Mouse (Mus musculus): ENCODE data around the gene Ppp3ca. TPM values are rescaled to one million over a fixed set of nuclear protein-coding genes. Genes with fewer than 3 reads are reported as not detected.
"Not testable (repeated sequence)": the region's sequence is repeated elsewhere in the genome, so short reads cannot be mapped to it uniquely, and the experiment has no call there.

The Ppp3ca gene
- polyA plus RNA-seq, 1 experiment from 2014 or later: 82.4 TPM

GRCm38 (mm10) chr3:136691984-136692383 is 22.1 kb downstream of the Ppp3ca start:
- no peaks in the 10 kb centered on the region for H3K4me1 ChIP-seq
- no peaks in the 10 kb centered on the region for H3K27me3 ChIP-seq
- H3K9me3 ChIP-seq (replicated peaks): no peaks in the 10 kb centered on the region
- 83% methylated on average over 7 of the region's 7 CpGs for WGBS
- H3K4me2 ChIP-seq: no peak overlapping the region
- ATAC-seq: no peak
- H3K4me3 ChIP-seq: no peak overlapping the region
- H3K36me3 ChIP-seq (ENCODE audit: poor library complexity, severe bottlenecking): no peaks in the 10 kb centered on the region
- H3K9ac ChIP-seq: no peak overlapping the region
- no peak overlapping the region for H3K27ac ChIP-seq

- no peaks in the 10 kb centered on the region for H3K36me3 ChIP-seq (ENCODE audit: poor library complexity, severe bottlenecking)
- 97% methylated on average over 1 of the region's 1 CpGs for WGBS
- ATAC-seq: no peak
- H3K27me3 ChIP-seq: no peaks in the 10 kb centered on the region
- H3K4me3 ChIP-seq: no peak overlapping the region
- no peaks in the 10 kb centered on the region for H3K9me3 ChIP-seq (replicated peaks)
- no peak overlapping the region for H3K27ac ChIP-seq
- no peak overlapping the region for H3K9ac ChIP-seq
- no peak overlapping the region for H3K4me2 ChIP-seq
- no peaks in the 10 kb centered on the region for H3K4me1 ChIP-seq
These were observed 23.6 kb downstream of the Ppp3ca start for GRCm38 (mm10) chr3:136693547-136693946.

DNA sequence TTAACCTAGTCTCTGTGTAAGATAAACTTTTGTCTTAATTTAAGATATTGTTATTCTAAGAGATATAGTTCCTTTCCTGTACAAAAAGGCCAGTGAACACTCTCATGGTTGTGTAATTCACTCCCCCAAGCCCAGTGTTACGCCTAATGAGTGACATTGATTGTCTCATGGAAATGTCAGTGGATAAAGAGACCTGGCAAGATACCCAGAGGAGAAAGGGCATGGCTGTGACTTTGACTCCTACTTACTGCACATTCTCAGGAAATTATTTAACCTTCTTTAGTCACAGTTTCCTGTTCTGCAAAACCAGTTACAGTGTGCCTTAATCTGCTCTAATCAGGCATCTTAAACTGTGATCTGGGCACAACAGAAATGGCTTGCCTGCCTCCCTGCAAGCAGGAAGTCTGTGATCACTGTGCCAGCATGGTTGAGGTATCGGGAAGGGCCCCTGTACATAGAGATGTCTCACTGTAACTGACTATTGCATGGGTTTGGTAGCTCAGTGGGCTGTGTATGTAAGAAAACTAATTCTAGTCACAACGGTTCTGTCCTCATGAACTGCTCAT is 27.8 kb downstream of the Ppp3ca start:
- H3K36me3 ChIP-seq (ENCODE audit: poor library complexity, severe bottlenecking): no peaks in the 10 kb centered on the region
- H3K9ac ChIP-seq: no peak overlapping the region
- H3K27ac ChIP-seq: no peak overlapping the region
- H3K4me3 ChIP-seq: no peak overlapping the region
- no peak for ATAC-seq
- H3K4me1 ChIP-seq: peaks cover 4% of the 10 kb centered on the region
- no peaks in the 10 kb centered on the region for H3K9me3 ChIP-seq (replicated peaks)
- WGBS: 89% methylated on average over 3 of the region's 3 CpGs
- H3K27me3 ChIP-seq: no peaks in the 10 kb centered on the region
- no peak overlapping the region for H3K4me2 ChIP-seq

DNA sequence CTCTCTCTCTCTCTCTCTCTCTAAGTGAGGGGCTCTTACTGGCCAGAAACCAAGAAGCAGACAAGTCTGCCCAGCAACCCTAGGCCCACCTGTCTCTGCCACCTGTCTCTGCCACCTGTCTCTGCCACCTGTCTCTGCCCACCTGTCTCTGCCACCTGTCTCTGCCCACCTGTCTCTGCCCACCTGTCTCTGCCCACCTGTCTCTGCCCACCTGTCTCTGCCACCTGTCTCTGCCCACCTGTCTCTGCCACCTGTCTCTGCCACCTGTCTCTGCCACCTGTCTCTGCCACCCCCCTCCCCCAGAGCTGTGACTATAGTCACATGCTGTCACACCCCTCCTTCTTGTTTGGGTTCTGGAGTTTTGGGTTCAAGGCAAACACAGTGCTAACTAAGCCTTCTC is 29.8 kb downstream of the Ppp3ca start:
- not testable (repeated sequence) for H3K36me3 ChIP-seq (ENCODE audit: poor library complexity, severe bottlenecking); H3K4me2 ChIP-seq; H3K27ac ChIP-seq; H3K4me1 ChIP-seq; H3K9me3 ChIP-seq (replicated peaks); H3K9ac ChIP-seq; H3K4me3 ChIP-seq; H3K27me3 ChIP-seq; ATAC-seq

GRCm38 (mm10) chr3:136700447-136701009 is 30.6 kb downstream of the Ppp3ca start:
- Histone ChIP-seq H3K27ac (no peak overlapping the region), H3K27me3 (no peaks in the 10 kb centered on the region), H3K9me3 (replicated peaks) (no peaks in the 10 kb centered on the region), H3K9ac (no peak overlapping the region), H3K4me2 (no peak overlapping the region), H3K4me3 (no peak overlapping the region), H3K4me1 (peaks cover 4% of the 10 kb centered on the region), H3K36me3 (ENCODE audit: poor library complexity, severe bottlenecking) (no peaks in the 10 kb centered on the region)
- 67% methylated on average over 11 of the region's 11 CpGs for WGBS
- no peak for ATAC-seq

DNA sequence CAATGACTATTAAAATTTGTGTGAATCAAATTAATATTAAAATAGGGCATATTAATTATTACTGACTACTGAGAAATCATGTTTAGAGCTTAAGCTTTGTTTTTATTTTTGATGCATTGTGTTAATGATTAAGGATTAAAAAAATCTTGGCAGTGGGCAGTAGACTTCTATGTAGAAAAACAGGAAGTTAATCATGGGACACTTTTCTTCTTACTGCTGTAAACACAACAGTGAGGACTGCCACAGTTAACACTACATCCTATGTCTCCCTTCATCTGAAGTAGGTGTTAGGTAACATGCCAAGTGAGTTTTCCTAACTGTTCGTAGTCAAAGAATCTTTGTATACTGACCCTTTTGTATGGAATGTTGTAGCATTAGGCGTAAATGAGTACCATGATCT is 32.9 kb downstream of the Ppp3ca start:
- H3K9ac ChIP-seq: no peak overlapping the region
- 71% methylated on average over 2 of the region's 2 CpGs for whole genome bisulfite sequencing
- no peak overlapping the region for H3K4me2 ChIP-seq
- no peaks in the 10 kb centered on the region for H3K27me3 ChIP-seq
- no peaks in the 10 kb centered on the region for H3K9me3 ChIP-seq (replicated peaks)
- no peak overlapping the region for H3K27ac ChIP-seq
- no peak for ATAC-seq
- no peak overlapping the region for H3K4me3 ChIP-seq
- H3K4me1 ChIP-seq: peaks cover 10% of the 10 kb centered on the region
- H3K36me3 ChIP-seq (ENCODE audit: poor library complexity, severe bottlenecking): no peaks in the 10 kb centered on the region

DNA sequence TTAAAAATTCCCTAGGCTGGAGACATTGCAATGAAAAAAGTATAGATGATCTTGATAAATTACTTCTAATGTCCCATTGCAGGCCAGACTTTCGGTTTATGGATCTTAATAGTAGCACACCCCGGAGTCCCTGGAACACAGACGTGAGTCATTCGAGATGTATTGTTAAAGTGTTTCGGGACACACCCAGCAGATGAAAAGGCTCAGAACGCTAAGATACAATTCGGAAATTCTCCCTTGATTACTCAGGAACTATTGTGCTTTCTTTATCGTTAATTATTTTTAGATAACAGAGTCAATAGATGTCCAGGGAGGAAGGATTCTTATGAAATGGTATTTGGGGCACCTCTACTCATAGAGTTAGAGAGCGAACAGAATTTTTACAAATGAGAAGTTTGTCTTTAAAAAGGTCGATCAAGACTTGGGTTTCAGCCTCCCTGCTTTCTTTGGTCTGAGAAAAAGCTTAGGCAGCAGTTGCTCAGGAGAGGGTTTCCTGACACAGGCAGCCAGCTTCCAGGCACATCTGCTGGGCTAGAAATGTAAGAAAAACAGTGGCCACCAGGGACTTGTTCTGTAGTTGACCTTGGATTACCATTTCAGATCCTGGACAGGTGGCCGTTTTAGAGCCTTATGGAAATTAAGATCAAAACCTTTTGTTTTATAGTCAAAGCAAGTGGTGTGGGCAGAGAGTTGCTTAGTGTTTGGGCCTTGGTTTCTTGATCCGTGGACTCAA is 34.8 kb downstream of the Ppp3ca start:
- H3K36me3 ChIP-seq (ENCODE audit: poor library complexity, severe bottlenecking): no peaks in the 10 kb centered on the region
- H3K27me3 ChIP-seq: no peaks in the 10 kb centered on the region
- 81% methylated on average over 12 of the region's 12 CpGs for WGBS

GRCm38 (mm10) chr3:136706048-136706447 is 36.1 kb downstream of the Ppp3ca start:
- Histone ChIP-seq H3K36me3 (ENCODE audit: poor library complexity, severe bottlenecking) (no peaks in the 10 kb centered on the region), H3K27me3 (no peaks in the 10 kb centered on the region), H3K9ac (no peak overlapping the region), H3K4me3 (no peak overlapping the region), H3K4me1 (peaks cover 6% of the 10 kb centered on the region), H3K27ac (no peak overlapping the region), H3K9me3 (replicated peaks) (no peaks in the 10 kb centered on the region), H3K4me2 (no peak overlapping the region)
- 74% methylated on average over 4 of the region's 4 CpGs for WGBS
- no peak for ATAC-seq

More for the DNA sequence above, 34.8 kb downstream of the Ppp3ca start:
- H3K9ac ChIP-seq: no peak overlapping the region
- no peak for ATAC-seq
- H3K27ac ChIP-seq: no peak overlapping the region
- H3K4me2 ChIP-seq: no peak overlapping the region
- peaks cover 10% of the 10 kb centered on the region for H3K4me1 ChIP-seq
- no peak overlapping the region for H3K4me3 ChIP-seq
- H3K9me3 ChIP-seq (replicated peaks): no peaks in the 10 kb centered on the region

- H3K4me1 ChIP-seq: peaks cover 6% of the 10 kb centered on the region
- no peak overlapping the region for H3K4me2 ChIP-seq
- H3K36me3 ChIP-seq (ENCODE audit: poor library complexity, severe bottlenecking): no peaks in the 10 kb centered on the region
- H3K4me3 ChIP-seq: no peak overlapping the region
- H3K9ac ChIP-seq: no peak overlapping the region
- WGBS: 79% methylated on average over 7 of the region's 7 CpGs
- no peak overlapping the region for H3K27ac ChIP-seq
- no peaks in the 10 kb centered on the region for H3K9me3 ChIP-seq (replicated peaks)
- no peak for ATAC-seq
- H3K27me3 ChIP-seq: no peaks in the 10 kb centered on the region
These were observed 36.8 kb downstream of the Ppp3ca start for GRCm38 (mm10) chr3:136706771-136707170.

GRCm38 (mm10) chr3:136707222-136708019 is 37.5 kb downstream of the Ppp3ca start:
- H3K4me1 ChIP-seq: peaks cover 6% of the 10 kb centered on the region
- no peak for ATAC-seq
- H3K4me2 ChIP-seq: no peak overlapping the region
- H3K36me3 ChIP-seq (ENCODE audit: poor library complexity, severe bottlenecking): no peaks in the 10 kb centered on the region
- H3K9me3 ChIP-seq (replicated peaks): no peaks in the 10 kb centered on the region
- 46% methylated on average over 3 of the region's 3 CpGs for WGBS
- no peak overlapping the region for H3K4me3 ChIP-seq
- H3K27me3 ChIP-seq: no peaks in the 10 kb centered on the region
- H3K27ac ChIP-seq: no peak overlapping the region
- no peak overlapping the region for H3K9ac ChIP-seq

GRCm38 (mm10) chr3:136708230-136708629 is 38.3 kb downstream of the Ppp3ca start:
- no peak overlapping the region for H3K9ac ChIP-seq
- H3K4me3 ChIP-seq: no peak overlapping the region
- no peak overlapping the region for H3K4me2 ChIP-seq
- no peak for ATAC-seq
- no peaks in the 10 kb centered on the region for H3K27me3 ChIP-seq
- no peaks in the 10 kb centered on the region for H3K9me3 ChIP-seq (replicated peaks)
- H3K36me3 ChIP-seq (ENCODE audit: poor library complexity, severe bottlenecking): no peaks in the 10 kb centered on the region
- peaks cover 6% of the 10 kb centered on the region for H3K4me1 ChIP-seq
- 49% methylated on average over 1 of the region's 1 CpGs for WGBS
- H3K27ac ChIP-seq: no peak overlapping the region

DNA sequence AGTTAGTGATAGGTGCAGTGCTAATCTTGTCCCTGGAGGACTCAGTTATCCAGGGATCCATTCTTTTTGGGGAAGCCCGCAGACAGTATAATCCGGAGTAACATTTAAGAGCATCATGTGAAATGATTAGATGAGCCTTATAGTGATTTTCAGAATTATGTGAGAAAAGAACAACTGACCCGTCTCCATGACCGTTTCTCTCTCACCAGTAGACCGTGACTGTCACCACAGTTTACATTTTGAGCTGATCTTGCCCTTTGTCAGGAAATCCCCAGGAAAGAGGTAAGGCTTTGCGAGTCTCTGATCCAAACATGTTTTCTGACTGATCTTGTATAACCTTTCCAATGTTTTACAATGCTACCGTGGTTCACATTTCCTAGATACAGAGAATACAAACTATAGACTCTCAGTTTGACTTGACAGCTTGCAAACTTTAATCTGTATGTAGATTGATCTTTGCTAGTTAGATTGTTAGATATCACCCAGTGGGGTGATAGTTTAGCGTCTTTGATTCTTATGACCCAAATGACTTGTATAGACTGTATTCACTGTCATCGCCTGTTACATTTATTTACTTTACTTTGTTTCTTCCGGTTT is 40.5 kb downstream of the Ppp3ca start:
- ATAC-seq: no peak
- no peak overlapping the region for H3K9ac ChIP-seq
- H3K27me3 ChIP-seq: no peaks in the 10 kb centered on the region
- H3K27ac ChIP-seq: no peak overlapping the region
- no peaks in the 10 kb centered on the region for H3K9me3 ChIP-seq (replicated peaks)
- 79% methylated on average over 10 of the region's 10 CpGs for WGBS
- H3K36me3 ChIP-seq (ENCODE audit: poor library complexity, severe bottlenecking): no peaks in the 10 kb centered on the region
- H3K4me3 ChIP-seq: no peak overlapping the region
- peaks cover 6% of the 10 kb centered on the region for H3K4me1 ChIP-seq
- no peak overlapping the region for H3K4me2 ChIP-seq

Measured in forebrain, embryonic 13.5 days (tissue).